Mouse (Mus musculus) cerebellum, adult 2 months (tissue): ENCODE measurements around the gene Xrcc4.

Experiments
- CTCF ChIP-seq: fragments of 200-500 bp; IDR thresholded peaks from 2 replicates; pipeline ENCODE4 v1.5.1; 2011; ENCODE audit warnings: low read depth, mild to moderate bottlenecking, control low read depth, low read length, moderate library complexity, borderline replicate concordance; ENCODE audit not compliant: insufficient read depth
- POLR2A ChIP-seq: fragments of 200-500 bp; IDR thresholded peaks from 2 replicates; pipeline ENCODE4 v1.6.1; 2011; ENCODE audit warnings: low read length, control low read depth, borderline replicate concordance; ENCODE audit not compliant: insufficient read depth

DNA sequence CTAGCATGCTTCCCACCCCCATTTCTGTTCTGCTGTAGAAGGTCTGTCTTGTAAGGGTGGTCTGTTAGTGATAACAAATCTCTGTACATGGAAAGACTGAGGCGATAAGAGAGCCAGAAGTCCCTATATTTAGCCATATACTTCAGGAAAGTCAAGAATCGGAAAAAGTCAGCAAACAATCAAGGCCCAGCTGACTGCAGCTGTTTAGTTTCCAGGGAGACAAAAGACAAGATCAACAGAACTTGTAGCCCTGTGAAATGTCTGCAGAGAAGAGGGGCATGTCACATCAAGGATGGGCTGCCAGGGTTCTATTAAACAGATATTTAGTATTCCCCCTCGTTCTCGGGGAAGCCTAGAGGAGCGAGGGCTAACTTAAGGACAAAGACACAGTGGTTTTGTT, 354.3 kb downstream of the Xrcc4 start:
- TF ChIP-seq CTCF (no peak), POLR2A (no peak)
